ENCODE assay signal across 9 mouse cellular contexts in the genomic region with DNA sequence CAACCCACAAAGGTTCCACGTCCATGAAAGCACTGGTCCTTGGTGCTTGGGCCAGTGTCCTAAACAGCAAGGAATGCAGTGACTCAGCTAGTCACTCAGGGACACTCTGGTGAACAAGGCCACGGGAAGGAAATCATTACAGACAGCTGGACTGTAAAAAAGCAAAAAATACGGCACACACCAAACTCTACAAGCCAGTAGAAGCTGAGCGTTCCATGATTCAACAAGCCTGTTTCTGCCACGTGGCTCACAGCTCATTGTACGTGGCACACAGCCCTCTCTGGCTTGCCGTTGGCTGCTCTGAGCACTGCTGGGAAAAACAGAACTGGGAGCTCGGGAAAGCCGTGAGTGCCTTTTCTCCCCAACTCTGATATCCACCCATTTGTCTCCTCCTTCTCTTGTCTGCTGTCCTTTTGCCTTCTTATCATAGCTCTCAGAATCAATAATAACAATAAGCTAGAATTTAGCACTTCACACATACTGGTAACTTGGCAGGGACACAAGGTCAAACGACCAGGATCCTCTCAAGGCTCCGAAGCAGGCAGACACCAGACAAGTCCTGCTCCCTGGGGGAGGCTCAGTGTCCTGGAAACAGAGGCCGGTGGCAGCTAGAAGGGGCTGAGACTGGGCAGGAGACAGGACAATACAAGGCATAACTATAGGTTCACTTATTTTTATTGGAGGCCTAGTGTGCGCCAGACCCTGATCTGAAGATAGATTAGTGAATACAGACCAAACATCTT. TPM values are rescaled to one million over a fixed set of nuclear protein-coding genes. Genes with fewer than 3 reads are reported as not detected.
DNase-seq lines count a peak whose midpoint lies in the region; ATAC-seq and TF ChIP-seq lines count a peak whose summit lies in the region.
"Had no signal": no experiment of that assay in that cellular context is flagged by ENCODE, and none has a peak within 500 bp of the region (broad histone marks: within the 10 kb centered on the region; RNA-seq: fewer than 3 reads in every experiment).

A gene (plus strand): TSS at position 218 of the 743 bp plus-strand sequence.

- H3K27me3 ChIP-seq in kidney, embryonic 14.5 days (ENCODE audit: control insufficient read depth, insufficient read depth, low read length), result no peaks in the 10 kb centered on the region
- no peaks in the 10 kb centered on the region for H3K27me3 ChIP-seq in heart, postnatal 0 days (ENCODE audit: control insufficient read depth, insufficient read depth, low read length)
- H3K27me3 ChIP-seq in embryonic facial prominence, embryonic 10.5 days (replicated peaks; ENCODE audit: low read depth, poor library complexity, severe bottlenecking), result no peaks in the 10 kb centered on the region
- H3K27me3 ChIP-seq in hindbrain, embryonic 10.5 days (ENCODE audit: insufficient read depth, poor library complexity, severe bottlenecking), result no peaks in the 10 kb centered on the region
- H3K27me3 ChIP-seq: liver, embryonic 13.5 days had no signal

- peak; percentile 57 for DNase-seq in kidney, adult 11 months
- DNase-seq in adrenal gland, adult 18-20 months (ENCODE audit: low spot score in 2 of 2), result peak; percentile 55 to 61
- DNase-seq in heart, postnatal 0 days (ENCODE audit: low spot score), result peak; percentile 51
- DNase-seq in lung, postnatal 10 days, result peak; percentile 82
- no peak for DNase-seq in T-cell, adult 2 months (ENCODE audit: low spot score)
- no peak for DNase-seq in embryonic facial prominence, embryonic 10.5 days (ENCODE audit: low spot score)
- DNase-seq in hindbrain, embryonic 10.5 days (ENCODE audit: low spot score), result no peak
- DNase-seq: liver, embryonic 13.5 days had no signal

- TF ChIP-seq CTCF in heart, postnatal 0 days (IDR thresholded peaks at IDR 0.05; ENCODE audit: low read depth), result no peak

- no peaks in the 10 kb centered on the region for H3K36me3 ChIP-seq in kidney, embryonic 14.5 days (ENCODE audit: control insufficient read depth, insufficient read depth, low read length)
- no peaks in the 10 kb centered on the region for H3K36me3 ChIP-seq in heart, postnatal 0 days (replicated peaks; ENCODE audit: control insufficient read depth, insufficient read depth, low read length)
- H3K36me3 ChIP-seq in embryonic facial prominence, embryonic 10.5 days (replicated peaks), result no peaks in the 10 kb centered on the region
- no peaks in the 10 kb centered on the region for H3K36me3 ChIP-seq in hindbrain, embryonic 10.5 days
- H3K36me3 ChIP-seq: liver, embryonic 13.5 days had no signal

- no peaks in the 10 kb centered on the region; the same call in 1 of the 2 replicates for H3K9me3 ChIP-seq in kidney, embryonic 14.5 days (ENCODE audit: control insufficient read depth, low read length)
- no peaks in the 10 kb centered on the region; the same call in 1 of the 2 replicates for H3K9me3 ChIP-seq in heart, postnatal 0 days (replicated peaks; ENCODE audit: control insufficient read depth, low read length)
- no peaks in the 10 kb centered on the region; the same call in 1 of the 2 replicates for H3K9me3 ChIP-seq in embryonic facial prominence, embryonic 10.5 days
- no peaks in the 10 kb centered on the region for H3K9me3 ChIP-seq in hindbrain, embryonic 10.5 days
- H3K9me3 ChIP-seq: liver, embryonic 13.5 days had no signal

- H3K4me3 ChIP-seq in kidney, embryonic 14.5 days (ENCODE audit: low read length), result no peak within 1 kb of the TSS
- no peak within 1 kb of the TSS for H3K4me3 ChIP-seq in heart, postnatal 0 days (ENCODE audit: low read depth, low read length)
- H3K4me3 ChIP-seq in embryonic facial prominence, embryonic 10.5 days, result no peak within 1 kb of the TSS
- no peak within 1 kb of the TSS for H3K4me3 ChIP-seq in hindbrain, embryonic 10.5 days
- H3K4me3 ChIP-seq: liver, embryonic 13.5 days had no signal

- no peak for TF ChIP-seq EP300 in heart, postnatal 0 days (IDR thresholded peaks at IDR 0.05; ENCODE audit: low read depth)

- WGBS in kidney, embryonic 14.5 days, result 57% methylated on average over 13 of the region's 13 CpGs
- WGBS in heart, postnatal 0 days, result 24% methylated on average over 13 of the region's 13 CpGs
- WGBS in embryonic facial prominence, embryonic 10.5 days, result 78% methylated on average over 13 of the region's 13 CpGs
- 76% methylated on average over 13 of the region's 13 CpGs for WGBS in hindbrain, embryonic 10.5 days

- no peak within 1 kb of the TSS for H3K4me2 ChIP-seq in kidney, embryonic 14.5 days (replicated peaks; ENCODE audit: low read depth, low read length)
- H3K4me2 ChIP-seq in heart, postnatal 0 days (ENCODE audit: low read depth, low read length), result no peak within 1 kb of the TSS
- H3K4me2 ChIP-seq: liver, embryonic 13.5 days had no signal

- H3K27ac ChIP-seq in kidney, embryonic 14.5 days (ENCODE audit: low read depth, low read length), result no peak within 1 kb of the TSS
- H3K27ac ChIP-seq in heart, postnatal 0 days (ENCODE audit: low read depth), result peak within 1 kb of the TSS; percentile 39
- no peak within 1 kb of the TSS for H3K27ac ChIP-seq in embryonic facial prominence, embryonic 10.5 days (replicated peaks)
- H3K27ac ChIP-seq in hindbrain, embryonic 10.5 days, result no peak within 1 kb of the TSS
- H3K27ac ChIP-seq: liver, embryonic 13.5 days had no signal

- H3K4me1 ChIP-seq in kidney, embryonic 14.5 days (ENCODE audit: control insufficient read depth, insufficient read depth, low read length), result no peaks in the 10 kb centered on the region
- peaks cover 3% of the 10 kb centered on the region; the same call in 1 of the 2 replicates for H3K4me1 ChIP-seq in heart, postnatal 0 days (ENCODE audit: control insufficient read depth, insufficient read depth)
- no peaks in the 10 kb centered on the region for H3K4me1 ChIP-seq in embryonic facial prominence, embryonic 10.5 days
- no peaks in the 10 kb centered on the region for H3K4me1 ChIP-seq in hindbrain, embryonic 10.5 days (replicated peaks)
- H3K4me1 ChIP-seq: liver, embryonic 13.5 days had no signal

- no peak for ATAC-seq in kidney, embryonic 14.5 days (ENCODE audit: low FRiP score, low TSS enrichment)
- peak; percentile 69 for ATAC-seq in heart, postnatal 0 days (ENCODE audit: insufficient read depth, low read depth)

- no peak within 1 kb of the TSS for H3K9ac ChIP-seq in kidney, embryonic 14.5 days (ENCODE audit: low read depth, low read length)
- no peak within 1 kb of the TSS for H3K9ac ChIP-seq in heart, postnatal 0 days (replicated peaks; ENCODE audit: low read depth, low read length)
- H3K9ac ChIP-seq: liver, embryonic 13.5 days had no signal

RNA-seq across cellular contexts. Expression of the gene that starts here (rescaled TPM):
- 1.1 and 1.9 TPM in 2 replicates for polyA plus RNA-seq in kidney, embryonic 14.5 days (2014; fragmentation: Nextera tagmentation; extraction: Ambion mirVana)
- total RNA-seq in adrenal gland, adult 18-20 months (2021), result 10 to 100 TPM; 12.9 to 46.6 TPM
- 1.1 and 5.1 TPM in 2 replicates for total RNA-seq in heart, postnatal 0 days (2014; rRNA removed; ENCODE audit: low replicate concordance)
- 0.99 and 1.5 TPM in 2 replicates for polyA plus RNA-seq in heart, postnatal 0 days (2015; fragmentation: Nextera tagmentation; extraction: Ambion mirVana)
- 1.4 and 2.0 TPM in 2 replicates for polyA plus RNA-seq in embryonic facial prominence, embryonic 10.5 days (2016; fragmentation: Nextera tagmentation; extraction: Ambion mirVana)
- 0.52 and 1.1 TPM in 2 replicates for polyA plus RNA-seq in hindbrain, embryonic 10.5 days (2016; fragmentation: Nextera tagmentation; extraction: Ambion mirVana)

Comparison
In these comparisons a context has a peak if more than half of its experiments do, and no peak if none do; other contexts are left out.
1. DNase-seq: peak in kidney, adult 11 months (single experiment), adrenal gland, adult 18-20 months (2 of 2), heart, postnatal 0 days (single experiment) and lung, postnatal 10 days (single experiment); none in T-cell, adult 2 months (single experiment), embryonic facial prominence, embryonic 10.5 days (single experiment) and hindbrain, embryonic 10.5 days (single experiment).